Mouse (Mus musculus): ENCODE data around the gene Agps. TPM values are rescaled to one million over a fixed set of nuclear protein-coding genes. Genes with fewer than 3 reads are reported as not detected.

Agps gene
- polyA plus RNA-seq, 1 experiment from 2014 or later = 39.1 TPM

DNA sequence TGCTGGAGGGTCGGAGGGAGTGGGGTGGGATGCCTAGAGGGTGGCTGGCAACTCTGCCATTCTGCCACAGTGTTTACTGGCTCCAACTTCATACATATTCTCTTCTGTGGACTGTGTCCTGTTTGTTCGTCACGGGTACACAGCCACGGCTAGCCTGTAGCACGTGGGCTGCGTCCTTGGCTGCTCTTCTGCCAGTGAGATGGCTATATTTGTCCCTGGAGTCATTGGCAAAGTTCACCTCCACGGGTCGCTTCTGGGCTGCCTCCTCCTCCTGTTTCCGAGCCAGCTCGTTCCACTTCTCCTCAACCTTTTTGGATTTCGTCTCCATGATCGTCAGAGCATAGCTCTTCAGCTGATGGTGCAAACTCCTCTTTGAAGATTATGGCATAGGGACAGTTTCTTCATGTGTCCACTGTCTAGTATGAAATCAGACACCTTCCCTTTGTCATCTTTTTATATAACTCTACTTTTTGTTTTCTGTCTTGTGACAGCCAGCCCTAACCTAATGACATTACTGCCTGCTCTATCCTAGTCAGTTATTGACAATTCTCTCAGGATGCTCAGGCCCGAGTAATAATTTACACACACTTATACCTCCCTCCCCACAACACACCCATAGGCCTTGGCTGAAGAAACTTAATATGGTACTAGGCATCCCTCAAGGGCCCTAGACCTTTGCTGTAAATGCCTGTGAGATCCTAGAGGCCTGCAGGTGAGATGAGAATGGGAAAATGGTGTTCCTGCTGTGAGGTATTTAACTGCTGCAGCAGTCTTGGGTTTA, 9.8 kb upstream of the Agps start:
- Histone ChIP-seq H3K27me3 (ENCODE audit: control insufficient read depth, insufficient read depth, low read length) (no peaks in the 10 kb centered on the region), H3K9ac (ENCODE audit: low read length) (0 out of 2 replicates have a peak overlapping the region, but pooled peaks have one; percentile 17), H3K9me3 (ENCODE audit: control insufficient read depth, low read length) (no peaks in the 10 kb centered on the region), H3K4me2 (ENCODE audit: low read depth, severe bottlenecking) (no peak overlapping the region), H3K4me1 (ENCODE audit: control insufficient read depth, insufficient read depth, low read length) (no peaks in the 10 kb centered on the region), H3K4me3 (ENCODE audit: low read depth, low read length) (no peak overlapping the region), H3K36me3 (ENCODE audit: control insufficient read depth, insufficient read depth, low read length) (no peaks in the 10 kb centered on the region), H3K27ac (replicated peaks; ENCODE audit: low read depth, low read length) (no peak overlapping the region)
- DNase-seq (ENCODE audit: low spot score) (no peak), ATAC-seq (ENCODE audit: insufficient number of reproducible peaks, low FRiP score, low TSS enrichment, low read depth) (no peak)
- 90% methylated on average over 13 of the region's 13 CpGs for WGBS

DNA sequence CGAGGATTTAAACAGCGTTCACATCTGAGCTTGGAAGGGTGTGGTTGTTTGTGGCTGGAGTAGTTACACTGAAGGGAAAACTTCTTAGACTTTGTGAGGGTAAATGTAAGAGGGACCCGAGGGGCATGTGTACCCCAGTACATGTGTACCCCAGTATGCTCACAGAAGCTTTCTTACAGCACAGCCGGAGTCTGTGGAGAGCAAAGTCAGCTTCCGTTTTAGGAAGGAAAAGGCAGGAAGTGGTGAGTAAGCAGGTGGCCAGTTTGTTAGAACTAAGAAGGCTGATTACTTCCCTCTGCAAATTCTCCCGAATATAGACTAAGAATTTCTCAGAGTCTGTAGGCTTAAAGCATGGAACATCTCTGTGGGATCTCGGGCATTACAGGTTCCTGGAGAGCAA, 8.2 kb upstream of the Agps start:
- H3K4me2 ChIP-seq (ENCODE audit: low read depth, severe bottlenecking) = no peak overlapping the region
- no peak for ATAC-seq (ENCODE audit: insufficient number of reproducible peaks, low FRiP score, low TSS enrichment, low read depth)

DNA sequence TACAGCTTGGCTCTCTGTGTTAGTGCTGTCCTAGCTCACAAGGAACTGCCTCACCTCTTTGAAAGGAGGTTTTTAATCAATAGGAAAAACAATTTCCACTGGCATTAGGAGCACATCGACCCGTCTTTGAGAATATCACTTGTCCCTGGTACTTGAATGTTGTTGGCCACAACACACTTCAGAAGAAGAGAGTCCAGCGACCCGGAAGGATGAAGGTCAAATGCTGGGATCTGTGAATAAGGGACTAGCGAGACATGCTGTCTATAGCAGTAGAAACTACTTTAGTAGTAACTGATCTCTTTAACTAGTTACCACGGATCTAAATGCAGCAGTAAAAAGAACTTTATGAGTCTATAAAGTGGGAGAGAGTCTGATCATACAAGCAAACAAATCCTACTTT, 7.8 kb upstream of the Agps start:
- no peak overlapping the region for H3K4me3 ChIP-seq (ENCODE audit: low read depth, low read length)
- no peak for ATAC-seq (ENCODE audit: insufficient number of reproducible peaks, low FRiP score, low TSS enrichment, low read depth)
- 50% methylated on average over 6 of the region's 6 CpGs for WGBS
- H3K9me3 ChIP-seq (ENCODE audit: control insufficient read depth, low read length) = no peaks in the 10 kb centered on the region
- DNase-seq (ENCODE audit: low spot score) = no peak
- no peak overlapping the region for H3K9ac ChIP-seq (ENCODE audit: low read length)
- H3K4me1 ChIP-seq (ENCODE audit: control insufficient read depth, insufficient read depth, low read length) = no peaks in the 10 kb centered on the region
- H3K4me2 ChIP-seq (ENCODE audit: low read depth, severe bottlenecking) = no peak overlapping the region
- H3K27me3 ChIP-seq (ENCODE audit: control insufficient read depth, insufficient read depth, low read length) = no peaks in the 10 kb centered on the region
- H3K27ac ChIP-seq (replicated peaks; ENCODE audit: low read depth, low read length) = no peak overlapping the region
- H3K36me3 ChIP-seq (ENCODE audit: control insufficient read depth, insufficient read depth, low read length) = no peaks in the 10 kb centered on the region

More for the DNA sequence above, 8.2 kb upstream of the Agps start:
- WGBS = 63% methylated on average over 7 of the region's 7 CpGs
- Histone ChIP-seq H3K27me3 (ENCODE audit: control insufficient read depth, insufficient read depth, low read length) (no peaks in the 10 kb centered on the region), H3K4me1 (ENCODE audit: control insufficient read depth, insufficient read depth, low read length) (no peaks in the 10 kb centered on the region), H3K36me3 (ENCODE audit: control insufficient read depth, insufficient read depth, low read length) (no peaks in the 10 kb centered on the region), H3K9me3 (ENCODE audit: control insufficient read depth, low read length) (no peaks in the 10 kb centered on the region), H3K9ac (ENCODE audit: low read length) (no peak overlapping the region), H3K4me3 (ENCODE audit: low read depth, low read length) (no peak overlapping the region), H3K27ac (replicated peaks; ENCODE audit: low read depth, low read length) (no peak overlapping the region)
- no peak for DNase-seq (ENCODE audit: low spot score)

DNA sequence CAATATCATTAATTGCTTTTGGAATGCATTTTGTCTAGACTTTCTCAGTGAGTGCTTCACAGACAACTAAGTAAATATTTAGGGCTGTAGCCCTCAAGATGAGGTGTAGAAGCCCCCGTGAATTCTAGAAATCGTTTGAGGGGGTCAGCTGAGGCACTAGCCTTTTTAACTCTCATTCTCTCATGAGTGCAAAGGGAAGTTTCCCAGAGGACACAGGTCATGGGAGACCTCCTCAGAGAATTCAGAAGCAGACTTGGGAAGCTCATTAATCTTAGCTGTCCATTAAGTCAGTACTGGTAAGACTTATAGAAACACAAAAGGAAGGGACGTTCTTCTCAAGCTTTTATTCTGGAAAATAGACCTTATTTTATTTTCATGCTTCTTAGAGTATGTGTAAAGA, 7.1 kb upstream of the Agps start:
- Histone ChIP-seq H3K36me3 (ENCODE audit: control insufficient read depth, insufficient read depth, low read length) (no peaks in the 10 kb centered on the region), H3K27ac (replicated peaks; ENCODE audit: low read depth, low read length) (no peak overlapping the region), H3K4me3 (ENCODE audit: low read depth, low read length) (no peak overlapping the region), H3K27me3 (ENCODE audit: control insufficient read depth, insufficient read depth, low read length) (no peaks in the 10 kb centered on the region), H3K9me3 (ENCODE audit: control insufficient read depth, low read length) (no peaks in the 10 kb centered on the region), H3K4me1 (ENCODE audit: control insufficient read depth, insufficient read depth, low read length) (no peaks in the 10 kb centered on the region), H3K9ac (ENCODE audit: low read length) (no peak overlapping the region), H3K4me2 (ENCODE audit: low read depth, severe bottlenecking) (no peak overlapping the region)
- no peak for DNase-seq (ENCODE audit: low spot score)
- 23% methylated on average over 3 of the region's 3 CpGs for WGBS
- ATAC-seq (ENCODE audit: insufficient number of reproducible peaks, low FRiP score, low TSS enrichment, low read depth) = no peak

DNA sequence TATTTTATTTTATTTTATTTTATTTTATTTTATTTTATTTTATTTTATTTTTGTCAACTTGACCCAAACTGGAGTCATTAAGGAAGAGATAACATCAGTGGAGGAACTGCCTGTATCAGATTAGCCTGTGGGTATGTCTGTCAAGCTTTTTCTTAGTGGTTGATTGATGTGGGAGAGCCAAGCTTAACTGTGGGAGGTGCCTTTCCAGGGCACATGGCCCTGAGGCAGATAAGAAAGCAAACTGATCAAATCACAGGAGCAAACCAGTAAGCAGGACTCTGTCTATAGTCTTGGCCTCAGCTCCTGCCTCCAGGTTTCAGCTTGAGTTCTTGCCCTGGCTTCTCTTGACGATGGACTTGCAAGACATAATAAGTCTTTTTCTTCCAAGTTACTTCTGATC, 6.4 kb upstream of the Agps start:
- DNase-seq (ENCODE audit: low spot score) (no peak), ATAC-seq (ENCODE audit: insufficient number of reproducible peaks, low FRiP score, low TSS enrichment, low read depth) (no peak)
- H3K4me1 ChIP-seq (ENCODE audit: control insufficient read depth, insufficient read depth, low read length) = no peaks in the 10 kb centered on the region
- no peak overlapping the region for H3K4me3 ChIP-seq (ENCODE audit: low read depth, low read length)
- whole genome bisulfite sequencing = 54% methylated on average over 1 of the region's 1 CpGs
- no peak overlapping the region for H3K9ac ChIP-seq (ENCODE audit: low read length)
- no peaks in the 10 kb centered on the region for H3K36me3 ChIP-seq (ENCODE audit: control insufficient read depth, insufficient read depth, low read length)
- no peaks in the 10 kb centered on the region for H3K27me3 ChIP-seq (ENCODE audit: control insufficient read depth, insufficient read depth, low read length)
- H3K4me2 ChIP-seq (ENCODE audit: low read depth, severe bottlenecking) = no peak overlapping the region
- no peak overlapping the region for H3K27ac ChIP-seq (replicated peaks; ENCODE audit: low read depth, low read length)
- no peaks in the 10 kb centered on the region for H3K9me3 ChIP-seq (ENCODE audit: control insufficient read depth, low read length)

DNA sequence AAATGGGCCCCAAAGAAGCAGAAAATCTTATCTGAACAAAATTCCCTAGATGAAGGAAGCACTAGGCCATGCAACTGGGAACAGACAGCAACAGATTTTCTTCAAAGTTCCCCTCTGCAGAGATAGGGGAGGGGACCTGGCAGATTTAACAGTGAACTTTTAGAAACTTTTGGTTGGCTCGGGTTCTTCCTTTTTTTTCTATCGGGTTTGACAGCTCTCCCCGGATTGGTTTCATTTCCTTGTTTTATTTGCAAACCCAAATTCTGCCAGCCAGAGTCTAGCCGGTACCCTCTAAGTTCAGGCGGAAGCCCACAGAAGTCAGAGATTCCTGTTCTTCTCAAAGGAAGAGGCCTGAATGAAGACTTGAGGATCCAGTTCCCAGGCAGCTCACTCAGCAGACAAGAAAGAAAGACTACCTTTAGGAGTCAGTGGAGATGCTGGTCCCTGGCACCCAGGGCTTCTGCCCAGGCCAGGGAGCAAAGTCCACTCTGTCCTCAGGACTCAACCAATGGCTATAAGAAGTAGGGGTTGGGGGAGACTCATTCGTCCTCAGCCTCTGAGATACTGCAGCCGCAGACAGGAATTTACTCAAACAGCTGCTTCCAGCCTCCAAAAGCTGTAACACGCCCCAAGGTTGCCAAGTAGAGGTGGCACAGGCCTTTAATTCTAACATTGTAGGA, 2.9 kb upstream of the Agps start:
- 77% methylated on average over 8 of the region's 8 CpGs for WGBS
- DNase-seq (ENCODE audit: low spot score) (no peak), ATAC-seq (ENCODE audit: insufficient number of reproducible peaks, low FRiP score, low TSS enrichment, low read depth) (no peak)
- H3K4me2 ChIP-seq (ENCODE audit: low read depth, severe bottlenecking) = no peak overlapping the region
- H3K36me3 ChIP-seq (ENCODE audit: control insufficient read depth, insufficient read depth, low read length) = no peaks in the 10 kb centered on the region
- H3K27ac ChIP-seq (replicated peaks; ENCODE audit: low read depth, low read length) = no peak overlapping the region
- H3K4me1 ChIP-seq (ENCODE audit: control insufficient read depth, insufficient read depth, low read length) = peaks cover 12% of the 10 kb centered on the region
- H3K9me3 ChIP-seq (ENCODE audit: control insufficient read depth, low read length) = no peaks in the 10 kb centered on the region
- no peak overlapping the region for H3K9ac ChIP-seq (ENCODE audit: low read length)
- H3K27me3 ChIP-seq (ENCODE audit: control insufficient read depth, insufficient read depth, low read length) = no peaks in the 10 kb centered on the region
- no peak overlapping the region for H3K4me3 ChIP-seq (ENCODE audit: low read depth, low read length)

DNA sequence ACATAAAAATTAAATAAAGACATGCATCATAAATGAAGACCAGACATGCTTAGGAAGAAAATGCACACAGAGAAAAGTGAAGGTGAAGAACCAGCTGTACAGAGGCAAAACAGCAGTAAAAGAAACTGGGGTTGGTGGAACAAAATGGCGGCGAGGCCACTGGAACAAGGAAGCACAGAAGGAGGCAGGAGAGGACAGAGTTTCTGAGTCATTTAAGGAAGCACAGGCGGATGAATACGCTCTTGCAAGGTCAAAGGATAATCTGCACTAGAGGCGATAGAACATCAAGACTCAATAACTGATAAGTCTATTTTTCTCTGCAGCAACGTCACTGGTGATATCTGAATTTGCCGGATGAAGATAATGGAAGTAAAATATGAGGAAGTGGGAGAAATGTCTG, 1.7 kb upstream of the Agps start:
- H3K36me3 ChIP-seq (ENCODE audit: control insufficient read depth, insufficient read depth, low read length) = no peaks in the 10 kb centered on the region
- no peak for ATAC-seq (ENCODE audit: insufficient number of reproducible peaks, low FRiP score, low TSS enrichment, low read depth)
- H3K9ac ChIP-seq (ENCODE audit: low read length) = no peak overlapping the region
- H3K27me3 ChIP-seq (ENCODE audit: control insufficient read depth, insufficient read depth, low read length) = no peaks in the 10 kb centered on the region
- H3K27ac ChIP-seq (replicated peaks; ENCODE audit: low read depth, low read length) = no peak overlapping the region
- WGBS = 93% methylated on average over 7 of the region's 7 CpGs
- no peak overlapping the region for H3K4me2 ChIP-seq (ENCODE audit: low read depth, severe bottlenecking)
- H3K4me1 ChIP-seq (ENCODE audit: control insufficient read depth, insufficient read depth, low read length) = peaks cover 12% of the 10 kb centered on the region
- no peak for DNase-seq (ENCODE audit: low spot score)
- H3K9me3 ChIP-seq (ENCODE audit: control insufficient read depth, low read length) = no peaks in the 10 kb centered on the region
- no peak overlapping the region for H3K4me3 ChIP-seq (ENCODE audit: low read depth, low read length)

DNA sequence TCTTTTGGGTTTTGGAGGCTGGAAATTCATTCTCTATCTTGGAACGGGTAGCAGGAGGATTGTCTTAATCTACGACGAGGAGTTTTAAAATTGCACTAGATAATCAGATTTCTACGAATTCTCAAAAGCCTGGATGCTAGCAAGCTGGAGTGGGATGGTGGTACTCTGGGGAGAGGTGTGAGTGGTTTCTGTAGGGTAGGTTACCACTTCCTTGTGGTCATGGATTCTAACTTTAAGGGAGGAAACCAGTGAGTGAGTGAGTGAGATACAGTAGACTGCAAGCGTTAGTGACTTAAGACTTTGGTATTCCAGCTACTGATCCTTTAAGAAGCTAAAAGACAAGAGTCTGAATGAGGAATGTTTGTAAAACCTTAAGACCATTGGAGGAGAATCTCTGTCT, 804 bp downstream of the Agps start:
- Histone ChIP-seq H3K9ac (ENCODE audit: low read length) (peak overlapping the region; percentile 94), H3K27me3 (ENCODE audit: control insufficient read depth, insufficient read depth, low read length) (no peaks in the 10 kb centered on the region), H3K27ac (replicated peaks; ENCODE audit: low read depth, low read length) (no peak overlapping the region), H3K36me3 (ENCODE audit: control insufficient read depth, insufficient read depth, low read length) (no peaks in the 10 kb centered on the region), H3K4me2 (ENCODE audit: low read depth, severe bottlenecking) (peak overlapping the region; percentile 57), H3K4me3 (ENCODE audit: low read depth, low read length) (peak overlapping the region; percentile 85), H3K9me3 (ENCODE audit: control insufficient read depth, low read length) (no peaks in the 10 kb centered on the region), H3K4me1 (ENCODE audit: control insufficient read depth, insufficient read depth, low read length) (peaks cover 12% of the 10 kb centered on the region)
- WGBS = 1% methylated on average over 5 of the region's 5 CpGs
- no peak for ATAC-seq (ENCODE audit: insufficient number of reproducible peaks, low FRiP score, low TSS enrichment, low read depth)
- no peak for DNase-seq (ENCODE audit: low spot score)
